Mouse (Mus musculus): Measurements from ENCODE around the gene Krt84. TPM values are rescaled to one million over a fixed set of nuclear protein-coding genes. Genes with fewer than 3 reads are reported as not detected.
A peak's percentile ranks its signal among the peaks of the same experiment; 100 is the strongest.

The Krt84 gene
- polyA plus RNA-seq, 1 experiment from 2014 or later = not detected

DNA sequence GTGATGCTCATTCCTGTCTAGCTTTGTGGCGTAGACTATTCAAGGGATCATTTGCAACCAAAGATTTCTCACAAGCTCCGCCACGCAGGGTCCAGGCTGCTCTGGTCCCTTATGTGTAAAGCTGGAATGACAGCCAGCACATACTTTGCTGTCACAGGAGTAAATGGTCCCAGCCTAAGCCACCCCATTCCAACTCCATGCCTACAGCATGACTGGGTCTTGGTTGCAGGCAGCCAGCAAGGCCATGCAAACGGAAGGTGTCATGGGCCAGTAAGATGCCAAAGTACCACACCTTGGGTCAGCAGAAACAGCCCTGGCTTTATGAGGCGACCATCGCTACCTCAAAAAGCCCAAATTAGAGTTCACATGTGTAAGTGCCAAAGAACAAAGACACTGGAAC, 38.9 kb downstream of the Krt84 start:
- H3K9ac ChIP-seq = no peak overlapping the region
- no peak overlapping the region for H3K4me3 ChIP-seq
- ATAC-seq (ENCODE audit: low FRiP score, low read depth) = no peak
- H3K4me2 ChIP-seq (replicated peaks) = no peak overlapping the region
- no peaks in the 10 kb centered on the region for H3K36me3 ChIP-seq
- WGBS = 90% methylated on average over 6 of the region's 6 CpGs
- H3K9me3 ChIP-seq = no peaks in the 10 kb centered on the region
- no peaks in the 10 kb centered on the region for H3K4me1 ChIP-seq
- no peaks in the 10 kb centered on the region for H3K27me3 ChIP-seq (replicated peaks)
- no peak overlapping the region for H3K27ac ChIP-seq

DNA sequence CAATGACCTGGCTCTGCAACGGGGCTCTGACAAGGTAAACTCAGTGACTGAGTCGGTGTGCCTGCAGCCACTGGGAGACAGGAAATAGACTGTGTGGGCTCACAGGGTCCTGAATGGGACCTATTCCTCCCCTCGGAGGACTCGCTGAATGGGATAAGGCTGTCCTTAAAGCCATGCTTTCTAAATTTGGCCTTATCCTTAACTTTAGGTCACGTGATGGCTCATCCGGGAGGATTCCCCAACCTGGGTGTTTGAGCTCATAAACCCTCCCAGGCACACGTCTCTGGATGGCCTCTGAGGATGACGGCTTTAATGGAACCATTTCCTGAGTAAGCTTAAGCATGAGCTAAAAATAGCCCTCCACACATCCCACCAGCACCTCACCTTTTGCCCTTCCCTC, 39.9 kb downstream of the Krt84 start:
- Histone ChIP-seq H3K4me3 (no peak overlapping the region), H3K9me3 (no peaks in the 10 kb centered on the region), H3K4me1 (no peaks in the 10 kb centered on the region), H3K9ac (no peak overlapping the region), H3K27ac (no peak overlapping the region), H3K36me3 (no peaks in the 10 kb centered on the region), H3K27me3 (replicated peaks) (no peaks in the 10 kb centered on the region), H3K4me2 (replicated peaks) (no peak overlapping the region)
- 56% methylated on average over 8 of the region's 8 CpGs for WGBS
- ATAC-seq (ENCODE audit: low FRiP score, low read depth) = no peak

DNA sequence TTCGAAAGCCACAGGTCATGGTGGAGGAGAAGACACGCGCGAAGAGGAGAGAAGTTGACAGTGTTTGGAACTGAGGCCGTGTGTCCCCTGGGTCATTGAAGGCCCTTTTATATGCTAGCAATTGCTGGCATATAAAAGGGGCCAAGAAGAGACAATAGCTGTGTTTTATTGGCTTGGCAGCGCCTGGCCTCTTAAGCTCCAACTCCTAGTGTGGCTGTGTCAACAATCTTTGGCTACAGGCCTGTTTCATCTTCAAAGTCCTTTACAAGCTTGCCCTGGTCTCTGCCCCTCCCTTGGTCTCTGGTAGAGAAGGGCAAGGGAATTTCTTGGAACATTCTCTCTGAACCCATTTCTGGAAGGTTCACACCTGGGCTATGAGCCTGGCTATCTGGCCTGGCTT, 41.2 kb downstream of the Krt84 start, which contains the start of gene Krt83:
TSS of gene Krt83 (minus strand) at position 82 of the 400 bp plus-strand sequence.
- H3K27ac ChIP-seq = no peak within 1 kb of the TSS
- H3K4me2 ChIP-seq (replicated peaks) = no peak within 1 kb of the TSS

GRCm38 (mm10) chr15:101485911-101486635, 46.5 kb downstream of the Krt84 start:
- H3K4me1 ChIP-seq = no peaks in the 10 kb centered on the region
- H3K27ac ChIP-seq = no peak overlapping the region
- H3K27me3 ChIP-seq (replicated peaks) = no peaks in the 10 kb centered on the region
- no peak for ATAC-seq (ENCODE audit: low FRiP score, low read depth)
- 87% methylated on average over 11 of the region's 11 CpGs for WGBS
- no peak overlapping the region for H3K4me3 ChIP-seq
- no peak overlapping the region for H3K9ac ChIP-seq
- H3K36me3 ChIP-seq = no peaks in the 10 kb centered on the region
- H3K4me2 ChIP-seq (replicated peaks) = no peak overlapping the region
- H3K9me3 ChIP-seq = no peaks in the 10 kb centered on the region

More for the DNA sequence above, 41.2 kb downstream of the Krt84 start, which contains the start of gene Krt83:
- Histone ChIP-seq H3K27me3 (replicated peaks) (no peaks in the 10 kb centered on the region), H3K4me1 (no peaks in the 10 kb centered on the region), H3K9ac (no peak within 1 kb of the TSS), H3K9me3 (no peaks in the 10 kb centered on the region), H3K4me3 (no peak within 1 kb of the TSS), H3K36me3 (no peaks in the 10 kb centered on the region)
- ATAC-seq (ENCODE audit: low FRiP score, low read depth) = no peak
- WGBS = 32% methylated on average over 6 of the region's 6 CpGs

- no peak overlapping the region for H3K4me3 ChIP-seq
- no peak overlapping the region for H3K9ac ChIP-seq
- no peaks in the 10 kb centered on the region for H3K9me3 ChIP-seq
- no peak for ATAC-seq (ENCODE audit: low FRiP score, low read depth)
- no peak overlapping the region for H3K4me2 ChIP-seq (replicated peaks)
- H3K4me1 ChIP-seq = no peaks in the 10 kb centered on the region
- no peaks in the 10 kb centered on the region for H3K36me3 ChIP-seq
- no peak overlapping the region for H3K27ac ChIP-seq
- no peaks in the 10 kb centered on the region for H3K27me3 ChIP-seq (replicated peaks)
- 60% methylated on average over 1 of the region's 1 CpGs for WGBS
Observed at GRCm38 (mm10) chr15:101484939-101485338, 47.7 kb downstream of the Krt84 start.

DNA sequence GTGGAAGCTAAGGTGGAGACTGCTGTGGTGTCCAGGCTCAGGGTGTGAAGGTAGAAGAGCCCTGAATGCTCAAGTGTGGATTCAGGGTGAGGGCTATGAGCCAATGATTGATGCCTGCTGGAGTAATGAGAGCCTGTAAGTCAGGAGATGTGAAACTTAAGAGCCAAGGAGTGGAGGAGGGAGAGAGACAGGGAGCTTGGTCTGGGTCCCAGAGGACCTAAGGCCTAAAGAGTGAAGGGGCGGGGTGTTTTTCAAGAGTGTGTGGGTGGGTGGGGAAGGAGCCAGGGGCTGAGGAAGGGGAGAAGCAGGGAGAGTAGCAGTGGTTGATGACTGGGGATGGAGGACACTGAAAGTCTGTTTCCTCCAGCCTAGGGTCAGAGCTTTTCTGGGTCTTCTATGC, 49.0 kb downstream of the Krt84 start:
- Histone ChIP-seq H3K27me3 (replicated peaks) (no peaks in the 10 kb centered on the region; the same call in 1 of the 2 replicates), H3K4me1 (peaks cover 9% of the 10 kb centered on the region), H3K36me3 (no peaks in the 10 kb centered on the region), H3K4me3 (no peak overlapping the region), H3K27ac (no peak overlapping the region), H3K9me3 (no peaks in the 10 kb centered on the region), H3K9ac (no peak overlapping the region), H3K4me2 (replicated peaks) (no peak overlapping the region)
- 68% methylated on average over 1 of the region's 1 CpGs for WGBS
- ATAC-seq (ENCODE audit: low FRiP score, low read depth) = no peak

- no peak for ATAC-seq (ENCODE audit: low FRiP score, low read depth)
- peaks cover 9% of the 10 kb centered on the region for H3K4me1 ChIP-seq
- no peaks in the 10 kb centered on the region for H3K9me3 ChIP-seq
- peaks cover 6% of the 10 kb centered on the region; the same call in 1 of the 2 replicates for H3K27me3 ChIP-seq (replicated peaks)
- H3K4me2 ChIP-seq (replicated peaks) = no peak overlapping the region
- H3K36me3 ChIP-seq = no peaks in the 10 kb centered on the region
- WGBS = 41% methylated on average over 4 of the region's 4 CpGs
- H3K27ac ChIP-seq = no peak overlapping the region
- no peak overlapping the region for H3K4me3 ChIP-seq
- no peak overlapping the region for H3K9ac ChIP-seq
Observed at GRCm38 (mm10) chr15:101482056-101482455, 50.6 kb downstream of the Krt84 start.

GRCm38 (mm10) chr15:101479666-101480060, 53.0 kb downstream of the Krt84 start:
- peaks cover 6% of the 10 kb centered on the region; the same call in 1 of the 2 replicates for H3K27me3 ChIP-seq (replicated peaks)
- H3K4me1 ChIP-seq = peaks cover 9% of the 10 kb centered on the region
- H3K27ac ChIP-seq = no peak overlapping the region
- H3K9ac ChIP-seq = 0 out of 2 replicates have a peak overlapping the region, but pooled peaks have one; percentile 36
- H3K4me3 ChIP-seq = peak overlapping the region; percentile 35
- no peaks in the 10 kb centered on the region for H3K9me3 ChIP-seq
- H3K4me2 ChIP-seq (replicated peaks) = peak overlapping the region; percentile 72
- 30% methylated on average over 11 of the region's 11 CpGs for WGBS
- no peaks in the 10 kb centered on the region for H3K36me3 ChIP-seq
- ATAC-seq (ENCODE audit: low FRiP score, low read depth) = peak; percentile 56; the same call in 1 of the 2 replicates

- H3K9me3 ChIP-seq = no peaks in the 10 kb centered on the region
- peak overlapping the region; percentile 35 for H3K4me3 ChIP-seq
- H3K27me3 ChIP-seq (replicated peaks) = peaks cover 6% of the 10 kb centered on the region; the same call in 1 of the 2 replicates
- no peaks in the 10 kb centered on the region for H3K36me3 ChIP-seq
- H3K27ac ChIP-seq = no peak overlapping the region
- peak; percentile 66 for ATAC-seq (ENCODE audit: low FRiP score, low read depth)
- peak overlapping the region; percentile 36 for H3K9ac ChIP-seq
- 11% methylated on average over 31 of the region's 31 CpGs for WGBS
- H3K4me2 ChIP-seq (replicated peaks) = peak overlapping the region; percentile 72
- peaks cover 9% of the 10 kb centered on the region for H3K4me1 ChIP-seq
Observed at GRCm38 (mm10) chr15:101479007-101479665, 53.5 kb downstream of the Krt84 start.

Small RNAs within 50 kb of the gene (microRNA-seq; reads per million reads assigned to microRNA genes)
- gene Gm44393 (not detected), gene Gm44460 (not detected)

Other genes starting within 250 kb of the Krt84 start
- 74.0 and 80.4 TPM in 2 replicates for gene Atg101, start 248.5 kb downstream of the Krt84 start, polyA plus RNA-seq (2016; fragmentation: Nextera tagmentation; extraction: Ambion mirVana)
- gene 6030408B16Rik, start 239.6 kb downstream of the Krt84 start, polyA plus RNA-seq (2016; fragmentation: Nextera tagmentation; extraction: Ambion mirVana) = 0.13 and 0.23 TPM in 2 replicates
- gene Krt80, start 162.7 kb downstream of the Krt84 start, polyA plus RNA-seq (2016; fragmentation: Nextera tagmentation; extraction: Ambion mirVana) = 0.08 TPM in 1 of 2 replicates, not detected in the other
- gene Krt7, start 121.8 kb downstream of the Krt84 start, polyA plus RNA-seq (2016; fragmentation: Nextera tagmentation; extraction: Ambion mirVana) = 4.8 and 6.4 TPM in 2 replicates
- 0.19 and 0.32 TPM in 2 replicates for gene Krt87, start 94.0 kb downstream of the Krt84 start, polyA plus RNA-seq (2016; fragmentation: Nextera tagmentation; extraction: Ambion mirVana)
- not detected in 2 replicates for gene Krt88, start 85.1 kb downstream of the Krt84 start, polyA plus RNA-seq (2016; fragmentation: Nextera tagmentation; extraction: Ambion mirVana)
- not detected in 2 replicates for gene Krt81, start 69.1 kb downstream of the Krt84 start, polyA plus RNA-seq (2016; fragmentation: Nextera tagmentation; extraction: Ambion mirVana)
- not detected in 2 replicates for gene Krt86, start 59.3 kb downstream of the Krt84 start, polyA plus RNA-seq (2016; fragmentation: Nextera tagmentation; extraction: Ambion mirVana)
- gene Krt83, start 41.3 kb downstream of the Krt84 start, polyA plus RNA-seq (2016; fragmentation: Nextera tagmentation; extraction: Ambion mirVana) = not detected in 2 replicates
- gene Gm49425, start 15.6 kb downstream of the Krt84 start, polyA plus RNA-seq (2016; fragmentation: Nextera tagmentation; extraction: Ambion mirVana) = not detected in 2 replicates
- gene Krt82, start 17.8 kb upstream of the Krt84 start, polyA plus RNA-seq (2016; fragmentation: Nextera tagmentation; extraction: Ambion mirVana) = not detected in 2 replicates
- 0.28 and 0.58 TPM in 2 replicates for gene Krt90, start 30.1 kb upstream of the Krt84 start, polyA plus RNA-seq (2016; fragmentation: Nextera tagmentation; extraction: Ambion mirVana)
- not detected in 2 replicates for gene Krt75, start 41.1 kb upstream of the Krt84 start, polyA plus RNA-seq (2016; fragmentation: Nextera tagmentation; extraction: Ambion mirVana)
- gene Gm5414, start 95.4 kb upstream of the Krt84 start, polyA plus RNA-seq (2016; fragmentation: Nextera tagmentation; extraction: Ambion mirVana) = not detected in 2 replicates
- not detected in 2 replicates for gene Gm5478, start 114.6 kb upstream of the Krt84 start, polyA plus RNA-seq (2016; fragmentation: Nextera tagmentation; extraction: Ambion mirVana)
- not detected in 2 replicates for gene Krt6b, start 147.5 kb upstream of the Krt84 start, polyA plus RNA-seq (2016; fragmentation: Nextera tagmentation; extraction: Ambion mirVana)
- gene Krt6a, start 161.5 kb upstream of the Krt84 start, polyA plus RNA-seq (2016; fragmentation: Nextera tagmentation; extraction: Ambion mirVana) = 0.08 TPM in 1 of 2 replicates, not detected in the other
- 12.9 and 13.7 TPM in 2 replicates for gene Krt5, start 180.1 kb upstream of the Krt84 start, polyA plus RNA-seq (2016; fragmentation: Nextera tagmentation; extraction: Ambion mirVana)
- gene Krt71, start 210.3 kb upstream of the Krt84 start, polyA plus RNA-seq (2016; fragmentation: Nextera tagmentation; extraction: Ambion mirVana) = not detected in 2 replicates

All from neural tube, embryonic 12.5 days (tissue).